ENCODE assay signal across 26 mouse cellular contexts in genomic region chr10:7173098-7173497, GRCm38 (mm10). TPM values are rescaled to one million over a fixed set of nuclear protein-coding genes. Genes with fewer than 3 reads are reported as not detected.
DNase-seq lines count a peak whose midpoint lies in the region; ATAC-seq and TF ChIP-seq lines count a peak whose summit lies in the region.
"Had no signal": no experiment of that assay in that cellular context is flagged by ENCODE, and none has a peak within 500 bp of the region (broad histone marks: within the 10 kb centered on the region; RNA-seq: fewer than 3 reads in every experiment).

No protein-coding gene starts in this region.

- H3K27me3 ChIP-seq in stomach, postnatal 0 days (ENCODE audit: control insufficient read depth, insufficient read depth, low read length): no peaks in the 10 kb centered on the region
- H3K27me3 ChIP-seq: embryonic facial prominence, embryonic 13.5 days; forebrain, embryonic 12.5 days; heart, embryonic 13.5 days had no signal

- H3K27ac ChIP-seq in stomach, postnatal 0 days (replicated peaks): no peak overlapping the region
- H3K27ac ChIP-seq: embryonic facial prominence, embryonic 13.5 days; forebrain, embryonic 12.5 days; heart, adult 2 months; heart, embryonic 10.5 days; heart, embryonic 13.5 days; hindbrain, embryonic 14.5 days; hindbrain, postnatal 0 days had no signal

- H3K4me3 ChIP-seq in stomach, postnatal 0 days (ENCODE audit: low read depth, low read length): no peak overlapping the region
- H3K4me3 ChIP-seq: embryonic facial prominence, embryonic 13.5 days; erythroblast, embryonic 14.5 days; forebrain, embryonic 12.5 days; heart, adult 2 months; heart, embryonic 10.5 days; heart, embryonic 13.5 days had no signal

- WGBS in stomach, postnatal 0 days: 54% methylated on average over 1 of the region's 1 CpGs

- TF ChIP-seq CTCF in stomach, postnatal 0 days (IDR thresholded peaks at IDR 0.05; ENCODE audit: low read depth): no peak

- H3K36me3 ChIP-seq in stomach, postnatal 0 days (ENCODE audit: control insufficient read depth, insufficient read depth, low read length): no peaks in the 10 kb centered on the region
- H3K36me3 ChIP-seq: embryonic facial prominence, embryonic 13.5 days; forebrain, embryonic 12.5 days; heart, embryonic 10.5 days; heart, embryonic 13.5 days had no signal

- no peak overlapping the region for H3K9ac ChIP-seq in stomach, postnatal 0 days (ENCODE audit: low read length)
- H3K9ac ChIP-seq: embryonic facial prominence, embryonic 13.5 days; forebrain, embryonic 12.5 days; heart, embryonic 13.5 days; hindbrain, embryonic 14.5 days had no signal

- DNase-seq in thymus, postnatal 0 days (ENCODE audit: low spot score): peak; percentile 31
- no peak for DNase-seq in thymus, postnatal 10 days (ENCODE audit: low spot score in 2 of 2)
- DNase-seq in stomach, postnatal 0 days (ENCODE audit: low spot score): no peak
- DNase-seq in layer of hippocampus, postnatal 36 days: no peak
- no peak for DNase-seq in MN1 (ENCODE audit: low spot score)
- DNase-seq: adrenal gland, adult 8-10 months; adrenal gland, postnatal 25 days; B cell, adult 2 months; cerebellum, adult 18-20 months; cerebellum, adult 9-10 months; cerebellum, postnatal 14 days; gastrocnemius, postnatal 10 days; gastrocnemius, postnatal 36 days; heart, adult 2 months; heart, postnatal 14 days; heart, postnatal 4 days had no signal

- H3K4me2 ChIP-seq in stomach, postnatal 0 days (replicated peaks; ENCODE audit: low read depth): no peak overlapping the region
- H3K4me2 ChIP-seq: embryonic facial prominence, embryonic 13.5 days; forebrain, embryonic 12.5 days; heart, embryonic 13.5 days; hindbrain, embryonic 14.5 days had no signal

- ATAC-seq in common myeloid progenitor, adult 5-6 weeks (replicated peaks; ENCODE audit: low read depth, poor library complexity, severe bottlenecking): 0 out of 2 replicates have a peak, but pooled peaks have one; percentile 39
- peak; percentile 80 for ATAC-seq in stomach, postnatal 0 days (ENCODE audit: low FRiP score, low TSS enrichment)
- ATAC-seq: forebrain, embryonic 16.5 days; hindbrain, postnatal 0 days; intestine, postnatal 0 days had no signal

- no peak for TF ChIP-seq EP300 in stomach, postnatal 0 days (optimal IDR thresholded peaks at IDR 0.05)

- H3K9me3 ChIP-seq in stomach, postnatal 0 days (ENCODE audit: control insufficient read depth, low read length): no peaks in the 10 kb centered on the region
- H3K9me3 ChIP-seq: embryonic facial prominence, embryonic 13.5 days; forebrain, embryonic 12.5 days; heart, embryonic 10.5 days; heart, embryonic 13.5 days had no signal

- 0 out of 2 replicates have a peak, but pooled peaks cover 2% of the 10 kb centered on the region for H3K4me1 ChIP-seq in stomach, postnatal 0 days (replicated peaks; ENCODE audit: control insufficient read depth, insufficient read depth)
- H3K4me1 ChIP-seq: forebrain, embryonic 12.5 days had no signal

RNA-seq across cellular contexts. Expression of gene Cnksr3, which starts 38.9 kb away (rescaled TPM):
- polyA plus RNA-seq in thymus, postnatal 0 days (2015; fragmentation: Nextera tagmentation; extraction: Ambion mirVana): 5.2 and 5.6 TPM in 2 replicates
- 7.8 and 8.7 TPM in 2 replicates for total RNA-seq in common myeloid progenitor, adult 5-6 weeks (2017)
- polyA plus RNA-seq in stomach, postnatal 0 days (2015; fragmentation: Nextera tagmentation; extraction: Ambion mirVana): 7.0 and 7.6 TPM in 2 replicates
- total RNA-seq in layer of hippocampus, postnatal 36 days (2021): 1 to 10 TPM; 5.3 to 7.2 TPM
